Mouse (Mus musculus): ENCODE results near the gene Atcay.
A peak's percentile ranks its signal among the peaks of the same experiment; 100 is the strongest.

DNA sequence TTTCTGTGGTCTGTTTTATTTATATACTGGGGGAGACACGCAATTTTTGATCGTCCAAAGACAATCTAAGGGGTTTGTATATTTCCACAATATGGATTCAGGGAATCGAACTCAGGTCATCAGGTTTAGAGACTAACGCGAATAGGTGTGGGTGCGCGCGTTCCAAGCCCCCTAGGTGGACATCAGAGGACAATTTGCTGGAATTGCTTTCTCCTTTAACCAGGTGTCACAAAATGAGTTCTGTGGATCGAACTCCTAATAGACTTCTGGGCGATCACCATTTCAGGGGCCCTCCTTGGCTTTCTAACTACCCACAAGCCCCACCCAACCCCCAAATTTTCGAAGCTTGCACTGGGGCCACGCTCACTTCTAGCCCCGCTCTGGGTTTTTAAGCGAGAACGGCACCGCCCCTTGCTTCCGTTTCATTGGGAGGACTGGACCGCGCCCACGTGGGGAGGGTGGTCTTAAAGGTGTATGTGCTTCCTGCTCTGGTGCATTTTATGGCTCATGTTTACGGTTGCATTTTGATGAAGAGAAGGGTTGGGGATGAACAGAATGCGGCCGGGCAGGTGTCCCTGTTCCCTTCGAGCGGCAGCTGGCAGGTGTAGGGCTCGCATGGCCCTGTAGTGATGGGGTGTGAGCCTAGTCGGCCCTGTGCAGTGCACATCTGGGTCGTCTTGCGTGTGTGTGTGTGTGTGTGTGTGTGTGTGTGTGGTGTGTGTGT lies 62.0 kb downstream of the Atcay start:
- TF ChIP-seq POLR2A (IDR thresholded peaks at IDR 0.05; ENCODE audit: low read depth, low read length) (peak; percentile 37; the same call in 1 of the 2 replicates), CTCF (IDR thresholded peaks at IDR 0.05; ENCODE audit: borderline replicate concordance, insufficient read depth, low read length) (no peak)

Data from embryonic fibroblast, embryonic 13.5 days (primary cell).